Mouse (Mus musculus): ENCODE data around the gene Sparc. TPM values are rescaled to one million over a fixed set of nuclear protein-coding genes. Genes with fewer than 3 reads are reported as not detected.

Gene Sparc
- 278 and 350 TPM in 2 replicates for polyA plus RNA-seq (2012; rRNA removed)

DNA sequence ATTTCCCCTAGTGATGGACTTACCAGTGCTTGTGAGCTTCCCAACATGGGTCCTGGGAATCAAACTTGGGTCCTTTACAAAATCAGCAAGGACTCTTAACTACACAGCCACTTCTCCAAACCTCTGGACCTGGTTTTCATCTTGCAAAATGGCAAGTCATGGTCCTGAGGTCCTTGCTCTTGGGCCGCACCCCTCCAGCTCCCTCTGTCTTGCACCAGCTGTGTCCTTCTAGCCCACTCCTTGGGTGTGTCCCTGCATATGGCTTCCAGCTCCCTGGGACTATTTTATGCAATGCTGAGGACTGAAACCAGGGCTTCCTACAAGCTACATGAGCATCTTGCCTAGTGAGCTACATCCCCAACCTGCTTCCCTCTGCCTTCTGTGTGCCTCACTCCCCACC lies at the start of gene Sparc:
Gene Sparc (minus strand): TSS at position 206 of the 400 bp plus-strand sequence.
- H3K27me3 ChIP-seq (ENCODE audit: control insufficient read depth, insufficient read depth, low read length): no peaks in the 10 kb centered on the region
- WGBS: 89% methylated on average over 1 of the region's 1 CpGs
- peaks cover 3% of the 10 kb centered on the region; the same call in 1 of the 2 replicates for H3K4me1 ChIP-seq (ENCODE audit: control insufficient read depth, insufficient read depth, insufficient read length, low read length)
- H3K4me3 ChIP-seq (ENCODE audit: low read depth, low read length): no peak within 1 kb of the TSS
- H3K36me3 ChIP-seq (ENCODE audit: control insufficient read depth, insufficient read depth, low read length): no peaks in the 10 kb centered on the region
- no peak within 1 kb of the TSS for H3K27ac ChIP-seq (ENCODE audit: insufficient read depth, low read depth, low read length)
- TF ChIP-seq CTCF (IDR thresholded peaks at IDR 0.05; ENCODE audit: extremely low read depth, insufficient read length, insufficient replicate concordance, low read depth, low read length): no peak
- TF ChIP-seq POLR2A (IDR thresholded peaks at IDR 0.05; ENCODE audit: low read depth, low read length): no peak

DNA sequence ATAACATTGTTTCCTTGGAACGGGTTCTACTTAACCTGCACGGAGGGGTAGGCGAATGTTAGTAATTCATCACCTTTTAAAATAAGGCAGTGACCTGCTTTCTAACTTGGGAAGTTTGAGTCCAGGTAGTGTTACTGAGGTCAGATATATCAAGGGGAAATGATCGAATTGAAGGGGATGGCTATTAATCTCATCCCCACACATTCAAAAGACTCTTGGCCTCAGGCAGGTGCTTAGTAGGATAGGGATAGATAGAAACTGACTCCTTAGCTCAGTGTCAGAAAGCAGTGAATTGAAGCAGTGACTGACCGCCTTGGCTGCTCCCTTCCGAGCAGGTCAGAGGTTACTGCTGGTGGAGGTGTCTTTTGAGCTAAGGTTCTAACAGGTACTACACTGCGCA lies 48.5 kb upstream of the Sparc start:
- WGBS: 36% methylated on average over 7 of the region's 7 CpGs
- no peaks in the 10 kb centered on the region for H3K27me3 ChIP-seq (ENCODE audit: control insufficient read depth, insufficient read depth, low read length)
- TF ChIP-seq CTCF (IDR thresholded peaks at IDR 0.05; ENCODE audit: extremely low read depth, insufficient read length, insufficient replicate concordance, low read depth, low read length) (no peak), POLR2A (IDR thresholded peaks at IDR 0.05; ENCODE audit: low read depth, low read length) (no peak)
- peaks cover 15% of the 10 kb centered on the region; the same call in 1 of the 2 replicates for H3K4me1 ChIP-seq (ENCODE audit: control insufficient read depth, insufficient read depth, insufficient read length, low read length)
- H3K4me3 ChIP-seq (ENCODE audit: low read depth, low read length): no peak overlapping the region
- no peak overlapping the region for H3K27ac ChIP-seq (ENCODE audit: insufficient read depth, low read depth, low read length)
- H3K36me3 ChIP-seq (ENCODE audit: control insufficient read depth, insufficient read depth, low read length): peaks cover 3% of the 10 kb centered on the region; the same call in 1 of the 2 replicates

DNA sequence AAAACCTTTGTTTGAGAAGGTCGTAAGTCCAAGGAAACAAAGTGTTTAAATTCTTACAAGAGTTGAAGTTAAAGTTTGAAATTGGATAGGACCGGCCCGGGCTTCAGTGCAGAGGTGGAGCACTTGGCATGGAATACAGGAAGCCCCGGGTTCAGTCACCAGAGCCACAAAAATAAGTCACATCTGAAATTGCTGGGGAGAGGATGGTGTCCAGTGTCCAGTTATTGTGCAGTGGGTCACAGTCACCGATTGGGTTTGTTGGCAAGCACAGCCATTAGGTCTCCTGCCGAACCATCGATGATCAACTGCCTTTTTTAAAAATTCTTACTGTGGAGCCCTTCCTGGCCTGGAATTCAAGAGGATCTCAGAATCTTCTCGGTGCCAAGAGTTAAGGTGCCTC lies 47.8 kb upstream of the Sparc start:
- H3K4me1 ChIP-seq (ENCODE audit: control insufficient read depth, insufficient read depth, insufficient read length, low read length): peaks cover 15% of the 10 kb centered on the region; the same call in 1 of the 2 replicates
- H3K27me3 ChIP-seq (ENCODE audit: control insufficient read depth, insufficient read depth, low read length): no peaks in the 10 kb centered on the region
- peaks cover 2% of the 10 kb centered on the region; the same call in 1 of the 2 replicates for H3K36me3 ChIP-seq (ENCODE audit: control insufficient read depth, insufficient read depth, low read length)
- WGBS: 5% methylated on average over 8 of the region's 8 CpGs
- H3K27ac ChIP-seq (ENCODE audit: insufficient read depth, low read depth, low read length): no peak overlapping the region
- TF ChIP-seq POLR2A (IDR thresholded peaks at IDR 0.05; ENCODE audit: low read depth, low read length): no peak
- TF ChIP-seq CTCF (IDR thresholded peaks at IDR 0.05; ENCODE audit: extremely low read depth, insufficient read length, insufficient replicate concordance, low read depth, low read length): no peak
- H3K4me3 ChIP-seq (ENCODE audit: low read depth, low read length): peak overlapping the region; percentile 71

DNA sequence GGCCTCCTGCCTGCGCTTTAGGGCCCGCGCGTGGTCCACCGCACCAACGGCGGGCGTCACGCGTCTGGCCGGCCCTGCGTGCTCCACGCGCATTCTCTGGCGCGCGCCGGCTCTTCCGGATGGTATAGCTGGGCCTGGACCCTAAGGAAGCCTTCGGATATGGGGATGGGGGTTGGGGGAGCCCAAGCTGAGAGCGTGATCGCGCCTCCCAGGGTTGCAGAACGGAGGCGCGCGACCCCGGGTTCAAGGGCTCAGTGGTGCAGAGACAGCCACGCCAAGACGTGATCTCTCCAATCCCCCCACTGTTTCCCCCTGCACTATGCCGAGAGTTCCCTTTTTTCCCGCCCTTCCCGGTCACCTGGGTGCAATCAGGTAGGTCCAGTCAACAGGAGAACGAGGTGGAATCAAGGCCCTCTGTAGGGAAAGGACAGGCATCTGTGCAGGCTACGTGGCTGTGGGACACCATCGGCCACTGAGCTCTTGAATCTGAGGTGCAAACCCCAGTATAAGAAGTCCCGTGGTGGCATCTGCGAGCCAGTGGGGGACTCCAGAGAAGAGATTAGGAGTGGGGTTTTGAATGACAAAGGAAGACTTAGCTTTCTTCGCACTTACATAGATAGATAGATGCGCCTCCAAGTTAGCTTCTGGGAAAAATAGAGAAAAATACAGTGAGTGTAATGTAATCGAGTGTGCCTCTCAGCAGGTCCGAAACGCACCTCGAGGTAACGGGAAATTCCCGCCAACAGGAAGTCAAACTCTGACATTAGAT lies 47.1 kb upstream of the Sparc start:
- under 1% methylated on average over 46 of the region's 46 CpGs for WGBS
- Histone ChIP-seq H3K4me1 (ENCODE audit: control insufficient read depth, insufficient read depth, insufficient read length, low read length) (peaks cover 15% of the 10 kb centered on the region; the same call in 1 of the 2 replicates), H3K4me3 (ENCODE audit: low read depth, low read length) (peak overlapping the region; percentile 71), H3K27me3 (ENCODE audit: control insufficient read depth, insufficient read depth, low read length) (no peaks in the 10 kb centered on the region), H3K27ac (ENCODE audit: insufficient read depth, low read depth, low read length) (peak overlapping the region; percentile 18; the same call in 1 of the 2 replicates), H3K36me3 (ENCODE audit: control insufficient read depth, insufficient read depth, low read length) (0 out of 2 replicates have a peak, but pooled peaks cover 2% of the 10 kb centered on the region)
- TF ChIP-seq POLR2A (IDR thresholded peaks at IDR 0.05; ENCODE audit: low read depth, low read length): no peak; the same call in 1 of the 2 replicates
- TF ChIP-seq CTCF (IDR thresholded peaks at IDR 0.05; ENCODE audit: extremely low read depth, insufficient read length, insufficient replicate concordance, low read depth, low read length): no peak

DNA sequence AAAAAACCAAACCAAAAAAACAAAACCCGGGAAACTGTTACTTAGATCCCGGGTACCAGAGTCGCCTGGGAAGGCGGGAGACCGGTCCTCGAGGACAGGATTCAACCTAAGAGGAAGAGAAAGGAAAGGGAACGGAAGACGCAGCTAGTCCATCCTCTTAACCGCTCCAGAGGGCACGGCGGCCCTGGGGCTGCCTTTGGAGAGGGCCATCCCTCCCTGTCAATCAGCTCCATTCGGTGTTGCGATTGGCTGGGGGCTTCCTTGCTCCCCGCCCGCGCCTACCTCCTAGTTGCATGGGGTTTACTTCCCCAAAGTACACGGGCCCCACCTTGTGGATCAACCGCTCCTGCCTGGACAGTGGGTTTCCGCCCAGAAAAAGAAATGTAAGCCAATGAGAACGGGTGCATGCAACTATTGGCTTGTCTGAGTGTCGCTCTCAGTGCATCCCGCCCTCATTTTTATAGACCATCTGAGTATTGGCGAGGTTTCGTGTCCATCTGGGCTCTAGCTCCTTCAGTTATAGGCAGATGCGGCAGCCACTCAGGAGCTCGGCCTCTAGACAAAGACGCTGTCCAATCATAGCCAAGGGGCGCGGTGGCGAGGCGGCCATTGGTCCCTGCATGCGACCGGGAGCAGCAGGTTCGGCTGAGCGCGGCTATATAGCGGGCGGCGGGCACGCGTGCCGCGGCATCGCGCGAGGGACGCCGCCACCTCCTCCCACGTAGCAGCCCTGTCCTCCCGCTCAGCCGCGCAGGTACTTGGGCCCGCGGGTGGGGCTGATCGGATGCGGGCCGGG lies 46.3 kb upstream of the Sparc start, which contains the start of gene G3bp1:
Gene G3bp1 (plus strand): TSS at position 638 of the 796 bp plus-strand sequence.
- Histone ChIP-seq H3K4me1 (ENCODE audit: control insufficient read depth, insufficient read depth, insufficient read length, low read length) (peaks cover 19% of the 10 kb centered on the region; the same call in 1 of the 2 replicates), H3K36me3 (ENCODE audit: control insufficient read depth, insufficient read depth, low read length) (no peaks in the 10 kb centered on the region), H3K27ac (ENCODE audit: insufficient read depth, low read depth, low read length) (peak within 1 kb of the TSS; percentile 95), H3K27me3 (ENCODE audit: control insufficient read depth, insufficient read depth, low read length) (no peaks in the 10 kb centered on the region), H3K4me3 (ENCODE audit: low read depth, low read length) (peak within 1 kb of the TSS; percentile 74)
- TF ChIP-seq CTCF (IDR thresholded peaks at IDR 0.05; ENCODE audit: extremely low read depth, insufficient read length, insufficient replicate concordance, low read depth, low read length) (peak; percentile 21; the same call in 1 of the 2 replicates), POLR2A (IDR thresholded peaks at IDR 0.05; ENCODE audit: low read depth, low read length) (peak; percentile 98)
- under 1% methylated on average over 57 of the region's 57 CpGs for WGBS

DNA sequence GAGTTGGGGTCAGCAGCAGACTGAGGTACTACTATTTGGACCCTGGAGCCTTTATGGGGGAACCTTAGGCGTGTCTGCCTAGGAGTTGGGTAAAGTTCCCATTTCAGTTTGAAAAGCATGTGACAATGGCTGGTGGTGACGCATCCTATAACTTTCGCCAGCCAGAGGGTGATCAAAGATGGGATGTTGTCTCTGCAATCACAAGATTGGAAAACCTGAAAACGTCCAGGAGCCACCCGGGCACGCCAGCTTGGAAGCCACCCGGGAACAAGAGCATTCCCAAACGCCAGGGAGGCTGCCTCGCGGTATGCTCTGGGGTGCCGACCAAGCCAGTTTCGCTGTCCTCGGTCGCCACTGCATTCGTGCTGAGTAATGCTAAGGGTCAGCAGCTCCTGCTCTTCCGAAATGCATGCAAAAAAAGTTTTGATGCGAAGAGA lies 45.6 kb upstream of the Sparc start:
- TF ChIP-seq POLR2A (IDR thresholded peaks at IDR 0.05; ENCODE audit: low read depth, low read length) (no peak), CTCF (IDR thresholded peaks at IDR 0.05; ENCODE audit: extremely low read depth, insufficient read length, insufficient replicate concordance, low read depth, low read length) (no peak)
- Histone ChIP-seq H3K4me1 (ENCODE audit: control insufficient read depth, insufficient read depth, insufficient read length, low read length) (peaks cover 17% of the 10 kb centered on the region; the same call in 1 of the 2 replicates), H3K4me3 (ENCODE audit: low read depth, low read length) (peak overlapping the region; percentile 74), H3K36me3 (ENCODE audit: control insufficient read depth, insufficient read depth, low read length) (no peaks in the 10 kb centered on the region), H3K27me3 (ENCODE audit: control insufficient read depth, insufficient read depth, low read length) (no peaks in the 10 kb centered on the region), H3K27ac (ENCODE audit: insufficient read depth, low read depth, low read length) (peak overlapping the region; percentile 95)
- 2% methylated on average over 17 of the region's 17 CpGs for WGBS

Data from small intestine, adult 2 months (tissue).